Mouse (Mus musculus): ENCODE measurements around the gene Fam129a. TPM values are rescaled to one million over a fixed set of nuclear protein-coding genes. Genes with fewer than 3 reads are reported as not detected.

Gene Fam129a
- total RNA-seq, 2 experiments from 2014 or later, result 47.8 to 80.8 TPM

DNA sequence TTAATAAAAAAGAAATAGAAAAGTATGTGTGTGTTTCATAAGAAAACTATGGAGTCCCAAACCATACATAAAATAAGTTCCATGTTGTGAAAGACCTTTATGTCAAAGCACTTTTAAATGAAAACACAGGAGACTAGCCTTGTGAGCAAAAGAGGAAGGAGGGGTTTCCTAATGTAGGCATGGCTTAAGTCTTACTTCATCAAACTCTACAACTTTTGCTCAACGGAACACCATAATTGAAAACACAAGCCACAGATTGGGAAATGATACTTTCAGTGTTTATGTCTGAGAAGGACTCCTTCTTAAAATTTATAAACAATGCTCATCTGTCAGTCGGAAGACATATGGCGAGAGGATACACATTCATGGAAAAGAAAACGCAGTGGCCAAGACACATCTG, 54.3 kb downstream of the Fam129a start:
- DNase-seq, result no peak

DNA sequence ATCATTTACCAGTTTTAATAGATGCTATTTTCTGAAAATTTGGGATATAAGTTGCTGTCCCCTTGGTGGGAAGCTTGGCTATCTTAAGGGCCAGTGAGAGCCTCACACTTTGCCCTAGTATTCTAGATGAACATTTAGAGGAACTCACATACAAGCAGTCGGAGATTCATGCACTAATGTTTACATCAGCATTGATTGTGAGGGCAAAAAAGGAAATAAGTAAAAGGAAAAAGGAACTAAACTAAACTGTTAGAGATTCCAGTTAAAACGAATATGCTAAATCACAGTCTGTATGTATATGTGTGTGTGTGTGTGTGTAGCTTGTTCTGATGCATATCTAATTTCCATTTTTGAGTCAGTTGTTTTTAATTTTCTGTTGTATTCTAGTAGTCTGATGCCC, 54.7 kb downstream of the Fam129a start:
- DNase-seq, result no peak

DNA sequence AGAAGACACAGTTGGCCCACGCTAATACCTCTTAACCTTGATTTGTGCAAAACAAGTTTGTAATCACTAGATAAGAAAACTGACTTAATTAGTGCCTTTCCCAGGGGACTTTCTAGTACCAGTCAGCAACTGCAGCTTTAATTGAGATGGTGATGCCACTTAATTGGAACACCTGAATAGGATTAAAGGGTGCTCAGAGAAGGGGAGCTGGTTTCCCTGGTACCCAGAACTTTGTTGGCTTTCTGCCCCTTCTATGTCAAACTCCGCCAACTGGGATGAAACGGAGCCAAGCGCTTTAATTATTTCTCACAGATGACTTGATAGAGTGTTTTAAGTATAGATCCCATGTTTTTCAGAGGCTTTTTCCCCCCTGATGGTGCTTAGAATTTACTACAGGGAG, 55.6 kb downstream of the Fam129a start:
- no peak for DNase-seq

DNA sequence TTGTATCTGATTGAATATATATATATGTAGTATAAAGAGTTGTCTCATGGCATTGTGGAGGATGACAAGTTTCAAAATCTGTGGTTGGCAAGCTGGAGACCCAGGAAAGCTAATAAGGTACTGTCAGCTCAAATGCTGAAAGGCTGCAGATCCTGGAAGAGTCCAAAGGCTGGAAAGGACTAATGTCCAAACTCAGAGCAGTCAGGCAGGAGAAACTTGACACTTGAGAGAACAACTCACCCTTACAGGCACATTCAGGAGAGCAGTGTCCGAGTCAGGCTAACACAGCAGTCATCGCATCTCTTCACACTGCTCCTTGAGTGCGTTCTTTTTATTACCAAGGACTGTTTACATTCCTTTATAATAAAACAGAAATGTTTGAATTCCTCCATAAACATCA, 56.2 kb downstream of the Fam129a start:
- DNase-seq, result no peak

DNA sequence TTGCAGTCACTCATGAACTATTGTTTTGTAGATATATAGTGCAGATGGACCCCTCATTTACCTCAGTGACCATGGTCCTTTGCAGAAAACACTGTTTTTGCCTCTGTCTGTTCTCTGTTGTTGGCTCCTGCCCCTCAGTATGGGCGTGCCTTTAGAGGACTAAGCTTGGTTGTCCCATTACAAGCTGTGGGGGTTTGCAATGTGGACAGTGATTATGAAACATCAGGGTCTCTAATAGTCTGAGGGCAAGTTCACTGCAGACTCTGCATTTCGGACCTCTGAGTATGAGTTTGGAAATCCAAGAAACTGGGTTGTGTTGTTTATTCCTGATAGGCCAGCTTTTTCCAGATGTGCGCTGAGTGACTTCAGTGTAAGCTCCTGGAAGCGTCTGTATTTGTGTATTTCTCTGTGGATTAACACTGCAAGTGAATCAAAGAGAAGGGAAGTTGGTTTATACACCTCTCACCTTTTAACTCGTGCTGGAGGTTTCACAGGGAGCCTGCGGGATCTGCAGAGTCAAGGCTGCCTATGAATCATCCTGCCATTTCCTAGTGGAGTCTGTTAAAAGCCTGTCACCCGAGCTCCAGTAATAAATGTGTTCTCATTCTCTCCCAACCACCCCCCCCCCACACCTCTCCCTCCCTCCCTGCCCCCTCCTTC, 58.7 kb downstream of the Fam129a start:
- DNase-seq, result peak; percentile 45

DNA sequence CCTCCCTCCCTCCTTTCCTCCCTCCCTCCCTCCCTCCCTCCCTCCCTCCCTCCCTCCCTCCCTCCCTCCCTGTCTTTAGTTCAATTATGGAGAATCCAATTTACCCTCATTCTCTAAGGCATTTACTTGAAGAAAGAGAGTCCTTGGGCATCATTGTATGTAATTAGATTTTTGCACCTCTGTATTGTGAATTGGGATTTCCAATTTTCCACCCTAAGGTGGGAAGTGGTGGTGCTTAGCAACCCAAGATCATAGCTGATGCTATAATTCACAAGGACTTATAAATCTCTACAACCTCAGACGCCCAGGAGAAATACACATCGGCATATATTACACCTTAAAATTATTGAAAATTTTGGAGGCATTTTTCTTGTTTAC, 59.3 kb downstream of the Fam129a start:
- no peak for DNase-seq

DNA sequence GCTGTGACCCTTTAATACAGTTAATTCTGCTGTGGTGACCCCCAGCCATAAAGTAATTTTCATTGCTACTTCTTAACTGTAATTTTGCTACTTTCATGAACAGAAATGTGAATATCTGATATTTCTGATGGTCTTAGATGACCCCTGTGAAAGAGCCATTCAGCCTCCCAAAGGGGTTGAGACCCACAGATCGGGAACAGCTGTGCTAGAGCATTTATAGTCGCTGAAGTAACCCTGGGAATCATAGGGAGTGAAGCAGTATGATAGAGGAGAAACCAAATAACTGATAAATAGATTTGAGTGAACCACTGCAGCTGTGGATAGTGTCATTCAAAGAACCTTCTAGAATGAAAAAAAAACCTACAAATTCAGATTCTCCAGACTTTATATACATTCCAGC, 60.1 kb downstream of the Fam129a start:
- no peak for DNase-seq

DNA sequence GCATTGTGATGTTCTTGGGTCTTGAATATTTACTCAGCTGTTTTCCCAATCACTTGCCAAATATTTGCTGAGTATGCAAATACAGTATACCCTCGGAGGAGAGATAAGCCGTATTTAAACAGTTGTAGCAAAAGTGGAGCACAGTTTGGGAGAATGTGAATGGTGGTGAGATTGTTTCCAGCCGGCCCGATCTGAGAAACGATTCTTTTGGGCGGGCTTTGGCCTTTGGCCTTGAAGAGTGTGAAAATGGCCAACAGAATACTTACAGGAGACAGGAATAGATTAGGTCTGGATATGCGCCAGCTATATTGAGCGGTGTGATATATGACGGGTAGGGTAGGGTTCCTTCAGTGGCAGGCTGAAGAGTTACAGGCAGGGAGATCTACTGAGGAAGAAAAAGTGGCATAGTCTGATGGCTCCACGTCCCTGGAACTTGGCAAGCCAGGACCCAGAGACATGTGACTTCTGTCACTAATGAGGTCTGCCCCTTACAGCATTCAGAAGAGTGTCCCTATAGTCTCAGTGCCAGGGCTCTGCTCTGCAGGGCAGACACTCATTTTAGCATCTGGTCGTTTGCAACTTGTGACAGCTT, 60.8 kb downstream of the Fam129a start:
- DNase-seq, result no peak

DNA sequence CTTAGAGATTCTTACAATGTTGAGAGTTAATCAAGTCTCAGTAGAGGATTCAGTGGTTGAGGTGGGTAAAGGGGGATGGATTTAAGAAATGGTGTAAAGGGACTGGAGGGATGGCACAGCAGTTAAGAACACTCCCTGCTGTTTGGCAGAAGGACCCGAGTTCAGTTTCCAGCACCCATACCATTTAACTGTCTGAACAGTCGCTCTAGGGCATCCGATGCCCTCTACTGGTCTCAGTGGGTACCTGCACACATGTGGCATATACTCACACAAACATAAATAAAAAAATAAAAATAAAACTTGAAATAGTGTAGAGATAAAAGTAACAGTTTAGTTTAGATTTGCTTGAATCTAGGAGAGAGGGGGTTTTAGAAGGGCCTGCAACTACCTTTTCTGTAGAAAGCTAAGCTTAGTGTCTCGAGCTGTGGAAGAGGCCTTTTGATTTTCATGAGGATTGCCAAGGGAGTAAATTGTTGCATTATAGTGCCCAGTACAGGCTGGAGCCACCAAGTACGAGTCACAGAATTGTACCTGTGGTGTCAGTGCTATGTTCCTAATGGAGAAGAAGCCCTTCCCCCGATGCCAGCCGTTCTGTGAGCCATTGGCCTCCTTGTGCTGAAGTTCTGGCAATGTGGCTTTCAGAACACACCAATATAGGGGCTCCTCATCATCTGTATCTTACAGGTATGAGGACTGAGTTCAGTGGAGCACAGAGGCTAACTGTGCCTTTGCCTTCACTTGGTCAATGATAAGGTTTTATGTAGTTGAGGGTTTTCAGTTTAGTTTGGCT, 61.8 kb downstream of the Fam129a start:
- DNase-seq, result no peak

DNA sequence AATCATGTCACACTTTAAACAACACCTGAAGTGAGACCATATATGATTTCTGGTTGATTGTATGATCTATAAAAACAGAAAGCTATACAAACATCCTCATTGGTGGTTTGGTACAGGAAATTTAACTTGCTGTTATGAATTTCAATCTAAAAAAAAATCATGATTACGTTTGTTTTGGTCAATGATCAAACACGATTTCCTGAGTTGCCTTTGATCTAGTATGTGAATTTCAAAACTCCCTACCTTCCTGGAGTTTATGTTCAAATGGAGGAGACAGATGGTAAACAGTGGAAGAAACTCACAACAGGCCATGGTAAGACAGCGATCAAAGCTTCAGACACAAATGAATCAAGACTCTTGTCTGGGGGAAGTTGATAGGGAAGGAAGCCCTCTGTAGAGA, 65.7 kb downstream of the Fam129a start:
- DNase-seq, result no peak

DNA sequence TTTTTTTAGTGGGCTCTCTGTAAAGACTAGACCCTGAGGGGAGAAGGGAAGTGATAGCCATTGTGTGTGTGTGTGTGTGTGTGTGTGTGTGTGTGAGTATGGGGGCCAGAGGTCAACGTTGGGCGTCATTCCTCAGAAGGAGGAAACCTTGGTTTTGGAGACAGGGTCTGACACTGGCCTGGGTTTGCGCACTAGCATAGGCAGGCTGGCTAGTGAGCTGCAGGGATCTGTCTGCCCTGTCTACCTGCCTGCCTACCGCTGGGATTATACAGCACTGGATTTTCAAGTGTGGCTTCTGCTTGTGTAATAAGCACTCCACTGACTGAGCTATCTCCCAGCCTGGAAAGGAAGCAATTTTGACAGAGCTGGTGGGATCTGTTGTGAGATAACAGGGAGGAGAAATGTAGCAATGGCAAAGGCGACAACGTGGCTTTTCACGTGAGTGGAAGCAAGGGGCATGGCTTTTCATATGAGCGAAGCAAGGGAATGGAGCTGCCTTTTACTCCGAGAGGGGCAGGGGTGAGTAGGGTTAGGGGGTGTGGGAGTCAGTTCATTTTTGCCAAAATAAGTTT, 66.5 kb downstream of the Fam129a start:
- DNase-seq, result no peak

DNA sequence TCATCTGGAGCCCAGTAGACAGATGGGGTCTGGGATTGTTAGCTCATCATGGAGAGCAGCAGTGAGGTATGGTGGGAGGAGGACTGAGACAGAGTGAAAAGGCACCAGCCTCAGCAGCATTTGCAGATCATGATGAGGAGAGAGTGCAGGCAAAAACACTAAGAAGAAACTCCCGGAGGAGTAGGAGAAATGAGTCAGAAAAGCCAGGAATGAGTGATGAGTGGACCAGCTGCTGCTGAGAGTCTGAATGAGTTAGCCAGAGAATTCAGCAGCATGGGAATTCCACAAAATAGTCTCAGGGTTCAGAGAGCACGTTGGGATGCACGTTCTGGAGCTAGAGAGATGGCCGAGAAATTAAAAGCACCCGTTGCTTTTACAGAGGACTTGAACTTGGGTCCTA, 67.4 kb downstream of the Fam129a start:
- DNase-seq, result no peak

DNA sequence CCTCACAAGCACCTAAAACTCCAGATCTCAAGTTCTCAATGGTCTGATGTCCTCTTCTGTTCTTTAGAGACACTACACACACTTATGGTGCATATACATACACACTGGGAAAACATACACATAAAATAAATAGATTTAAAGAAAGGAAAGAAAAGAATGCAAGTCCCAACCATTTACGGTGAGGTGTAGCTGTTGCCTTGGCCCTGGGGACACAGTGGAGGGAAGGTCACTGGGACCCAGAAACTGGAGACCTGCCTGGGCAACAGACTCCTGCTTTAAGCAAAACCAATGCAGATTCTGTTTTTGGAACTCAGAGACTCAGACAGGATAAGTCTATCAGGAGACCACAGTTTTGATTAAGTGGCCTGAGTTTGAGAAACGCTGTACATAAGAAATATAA, 67.8 kb downstream of the Fam129a start:
- DNase-seq, result no peak

DNA sequence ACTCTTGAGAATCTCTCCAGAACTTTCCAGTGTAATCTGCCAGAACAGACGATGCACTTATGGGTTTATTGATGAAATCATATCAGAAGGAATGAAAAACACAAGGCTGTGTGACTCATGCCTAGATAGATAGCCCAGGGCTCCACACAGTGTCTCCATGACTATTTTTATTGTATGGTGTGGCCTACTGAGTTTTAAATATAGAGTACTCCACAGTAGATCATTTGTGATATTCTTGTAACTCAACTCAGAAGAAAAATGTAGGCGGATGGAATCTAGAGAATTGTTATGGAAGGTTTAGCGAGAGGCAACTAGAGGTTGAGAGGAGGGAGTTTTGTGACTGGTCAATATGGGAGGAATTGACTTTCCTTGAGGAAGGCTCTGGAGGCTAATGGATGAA, 75.4 kb downstream of the Fam129a start:
- no peak for DNase-seq

DNA sequence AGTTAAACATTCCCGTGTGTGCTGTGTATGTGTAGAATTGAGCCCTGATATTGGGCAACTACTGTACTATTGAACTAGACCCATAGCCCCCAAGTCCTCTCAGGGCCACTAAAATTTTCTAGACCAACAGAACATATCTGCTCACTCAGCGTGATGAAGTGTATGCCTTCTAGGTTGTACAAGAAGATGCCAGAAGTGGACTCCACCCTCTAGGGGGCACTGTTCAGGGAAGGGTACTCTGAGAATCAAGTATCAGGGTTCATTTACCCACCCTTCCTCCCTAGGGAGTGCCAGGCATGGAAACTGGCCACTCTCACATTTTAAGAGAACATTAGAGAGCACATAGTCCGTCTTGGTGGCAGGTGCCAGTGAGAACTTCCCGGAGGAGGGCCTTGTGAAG, 77.1 kb downstream of the Fam129a start:
- DNase-seq, result no peak

DNA sequence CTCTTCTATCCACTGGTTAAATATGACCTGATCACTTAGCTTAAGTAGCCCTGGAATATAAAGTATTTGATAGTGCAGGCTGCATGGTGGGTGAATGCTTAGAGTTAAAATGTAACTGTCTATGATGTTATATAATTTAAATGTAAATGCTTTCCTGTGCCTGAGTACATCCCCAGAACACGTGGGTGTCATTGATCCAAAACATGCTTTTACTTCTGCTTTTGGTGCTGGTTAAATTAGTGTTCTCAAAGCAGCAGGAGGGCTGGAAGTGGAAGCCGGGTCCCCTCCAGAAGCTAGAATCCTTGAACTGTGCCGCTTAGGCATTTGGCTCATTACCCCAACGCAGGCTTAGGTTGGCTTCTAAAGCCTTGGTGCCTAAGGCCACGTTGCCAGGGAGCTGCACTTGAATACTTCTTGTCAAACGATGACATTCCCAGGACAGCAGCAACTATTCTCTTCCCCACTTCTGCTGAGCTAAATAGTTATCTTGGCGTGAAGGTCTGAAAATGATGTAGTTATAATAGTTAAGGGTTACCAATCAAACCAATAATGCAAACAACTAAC, 86.1 kb downstream of the Fam129a start:
- DNase-seq, result no peak

DNA sequence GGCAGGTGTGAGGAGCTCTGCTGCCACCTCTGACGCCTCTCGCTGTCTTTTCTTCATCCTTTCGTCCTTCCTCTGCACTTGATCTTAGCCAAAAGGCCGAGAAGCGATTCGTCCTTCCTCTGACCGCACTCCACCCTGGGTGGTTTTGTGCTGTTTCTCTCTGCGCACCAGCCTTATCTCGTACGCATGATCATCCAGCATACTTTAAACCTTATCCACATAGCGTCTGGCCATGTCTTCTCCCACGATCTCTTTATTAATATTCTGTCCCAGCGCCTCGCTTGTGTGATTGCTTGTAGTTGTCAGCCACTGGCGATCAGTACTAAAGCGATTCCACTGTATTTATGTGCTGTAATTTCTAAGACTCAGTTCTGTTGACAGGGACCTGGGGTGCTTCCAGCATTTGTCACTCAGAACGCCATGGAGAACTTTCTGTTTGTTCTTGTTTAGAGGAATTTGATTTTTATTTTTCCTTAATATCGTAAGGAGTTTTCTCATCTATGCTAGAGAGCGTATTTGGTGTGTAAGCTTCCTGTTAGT, 87.4 kb downstream of the Fam129a start:
- no peak for DNase-seq

DNA sequence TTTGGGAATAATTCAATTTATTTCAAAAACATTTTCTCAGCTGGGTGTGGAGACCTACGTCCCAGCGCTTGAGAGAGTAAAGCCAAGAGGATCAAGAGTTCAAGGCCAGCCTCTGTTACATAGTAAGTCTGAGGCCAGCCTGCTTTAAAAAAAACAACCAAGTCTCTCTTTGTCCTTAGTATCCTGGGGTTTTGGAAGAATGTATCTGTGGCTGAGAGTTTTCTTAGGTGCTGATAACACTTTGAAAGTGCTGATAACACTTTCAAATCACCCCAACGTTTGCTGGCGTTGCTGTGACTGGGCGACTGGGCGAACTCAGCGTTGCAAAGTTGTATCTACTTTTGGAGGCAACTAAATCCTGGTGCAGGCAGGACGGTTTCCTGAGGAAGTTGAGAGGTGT, 88.7 kb downstream of the Fam129a start:
- no peak for DNase-seq

DNA sequence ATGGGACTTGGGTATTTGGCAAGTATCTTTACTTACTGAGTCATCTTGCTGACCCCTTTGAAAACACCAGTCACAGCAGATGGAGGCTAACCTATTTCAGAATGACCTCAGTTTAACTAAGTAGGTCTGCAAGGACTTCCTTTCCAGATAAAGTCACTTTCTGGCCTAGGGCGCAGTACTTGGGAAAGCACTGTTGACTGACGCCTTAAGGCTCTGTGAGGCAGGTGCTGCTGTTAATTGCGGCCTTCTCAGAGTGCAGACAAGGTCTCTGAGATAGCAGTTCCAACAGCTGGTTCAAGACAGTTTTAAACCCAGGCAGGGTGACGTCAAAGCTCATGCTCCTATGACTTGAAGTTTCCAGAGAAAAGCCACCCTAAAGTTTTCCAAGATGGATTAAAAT, 89.3 kb downstream of the Fam129a start:
- no peak for DNase-seq

DNA sequence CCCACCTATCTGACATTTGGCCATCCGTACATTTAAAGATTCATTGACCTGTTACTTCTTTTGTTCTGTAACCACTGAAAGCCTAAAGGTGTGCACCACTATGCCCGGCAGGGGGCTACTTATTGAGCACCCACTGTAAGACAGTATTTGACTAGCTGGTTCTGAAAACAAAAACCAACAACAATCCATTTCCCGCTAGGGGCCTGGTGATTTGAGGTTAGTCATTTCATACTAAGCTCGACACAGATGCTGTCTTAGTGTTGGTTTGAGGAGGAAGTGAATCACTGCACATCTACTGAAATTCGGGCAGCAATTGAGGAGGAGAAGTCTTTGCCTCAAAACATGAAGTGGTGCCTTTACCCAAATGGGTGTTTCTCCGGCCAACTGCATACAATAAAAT, 89.9 kb downstream of the Fam129a start:
- DNase-seq, result no peak

DNA sequence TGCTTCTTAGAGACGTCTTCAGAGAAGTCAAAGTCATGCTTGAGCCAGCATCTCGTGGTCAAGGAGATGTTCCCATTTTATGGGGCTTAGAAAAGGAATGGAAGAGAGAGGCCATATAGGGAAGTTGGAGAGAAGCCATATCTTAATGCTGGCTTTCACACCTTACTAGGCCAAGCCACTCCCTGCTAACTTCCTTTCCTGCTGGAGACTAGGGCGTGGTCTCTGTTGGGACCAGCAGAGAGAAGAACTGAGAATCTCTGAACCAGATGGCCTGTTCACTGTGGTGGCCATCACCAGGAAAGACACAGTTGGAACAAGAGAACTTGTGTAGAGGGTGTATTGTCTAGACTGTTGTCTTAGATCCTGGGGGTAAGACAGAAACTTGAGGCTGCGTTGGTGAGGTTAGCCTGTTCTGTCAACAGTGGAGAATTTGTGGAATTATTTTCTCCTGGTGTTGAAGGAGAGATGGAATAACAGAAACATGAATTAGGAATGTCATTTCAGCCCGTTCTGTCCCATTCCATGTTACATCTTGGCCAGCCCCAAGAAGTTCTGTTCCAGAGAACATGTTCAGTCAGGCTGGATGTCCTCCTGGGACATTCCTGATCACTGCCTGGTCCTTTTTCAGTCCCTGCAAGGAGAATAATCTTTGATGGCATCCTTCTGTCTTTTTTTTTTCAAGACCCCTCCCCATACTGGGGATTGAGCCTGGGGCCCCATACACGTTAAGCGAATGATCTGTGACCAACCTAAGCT, 90.9 kb downstream of the Fam129a start:
- no peak for DNase-seq

DNA sequence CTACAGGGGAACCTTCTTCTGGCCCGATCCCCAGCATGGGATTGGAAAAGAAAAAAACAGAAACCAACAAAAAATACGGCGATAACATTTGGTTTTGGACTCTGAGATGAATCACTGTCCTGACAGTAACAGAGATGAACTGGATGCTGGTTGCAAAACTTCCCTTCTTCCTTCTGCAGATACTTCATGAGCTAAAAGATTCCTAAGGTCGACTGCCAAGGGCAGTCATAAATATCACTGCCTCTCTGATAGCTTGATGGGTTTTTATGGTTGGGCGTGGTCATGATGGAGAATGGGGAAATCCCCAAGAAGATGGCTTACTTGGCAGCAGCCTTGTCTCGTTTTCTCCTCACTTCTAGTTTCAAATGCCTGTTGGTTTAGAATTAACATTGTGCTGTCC, 92.0 kb downstream of the Fam129a start:
- DNase-seq, result peak; percentile 60
